Mouse (Mus musculus) kidney, adult 2 months (tissue): Measurements from ENCODE around the gene Clic4.

Experiments
- CTCF ChIP-seq: fragments of 200-500 bp; conservative IDR thresholded peaks from 2 replicates; pipeline ENCODE4 v1.5.1; 2011; ENCODE audit warnings: low read depth, mild to moderate bottlenecking, control low read depth, low read length, moderate library complexity, mixed read lengths; ENCODE audit not compliant: insufficient read depth, insufficient read length
- POLR2A ChIP-seq: fragments of 200-500 bp; IDR thresholded peaks from one replicate; pipeline ENCODE4 v1.6.1; 2011; ENCODE audit warnings: low read depth, low read length, control low read depth

DNA sequence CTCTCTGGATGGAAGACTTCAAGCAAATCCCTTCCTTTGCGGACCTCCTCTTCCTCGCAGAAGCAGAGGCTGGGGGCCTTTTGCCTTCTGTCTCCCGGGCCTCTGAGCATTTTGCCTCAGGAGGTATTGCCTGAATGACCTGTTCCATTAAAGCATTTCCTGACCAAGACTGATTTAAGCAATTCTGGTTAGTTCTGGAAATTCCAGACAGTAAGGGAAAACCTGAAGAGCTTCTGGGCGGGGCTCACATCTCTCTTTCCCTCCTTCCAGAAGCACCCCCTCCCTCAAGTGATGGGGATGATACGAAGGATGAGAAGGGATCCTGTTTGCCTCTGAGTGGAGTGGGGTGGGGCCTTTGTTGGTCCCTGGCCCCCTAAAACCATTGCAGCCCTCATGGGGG, 37.1 kb upstream of the Clic4 start:
- no peak for TF ChIP-seq POLR2A
- no peak for TF ChIP-seq CTCF
